Mouse (Mus musculus): ENCODE data around the gene Vkorc1. TPM values are rescaled to one million over a fixed set of nuclear protein-coding genes. Genes with fewer than 3 reads are reported as not detected.

Gene Vkorc1
- polyA plus RNA-seq, 2 experiments, result 242 to 256 TPM

DNA sequence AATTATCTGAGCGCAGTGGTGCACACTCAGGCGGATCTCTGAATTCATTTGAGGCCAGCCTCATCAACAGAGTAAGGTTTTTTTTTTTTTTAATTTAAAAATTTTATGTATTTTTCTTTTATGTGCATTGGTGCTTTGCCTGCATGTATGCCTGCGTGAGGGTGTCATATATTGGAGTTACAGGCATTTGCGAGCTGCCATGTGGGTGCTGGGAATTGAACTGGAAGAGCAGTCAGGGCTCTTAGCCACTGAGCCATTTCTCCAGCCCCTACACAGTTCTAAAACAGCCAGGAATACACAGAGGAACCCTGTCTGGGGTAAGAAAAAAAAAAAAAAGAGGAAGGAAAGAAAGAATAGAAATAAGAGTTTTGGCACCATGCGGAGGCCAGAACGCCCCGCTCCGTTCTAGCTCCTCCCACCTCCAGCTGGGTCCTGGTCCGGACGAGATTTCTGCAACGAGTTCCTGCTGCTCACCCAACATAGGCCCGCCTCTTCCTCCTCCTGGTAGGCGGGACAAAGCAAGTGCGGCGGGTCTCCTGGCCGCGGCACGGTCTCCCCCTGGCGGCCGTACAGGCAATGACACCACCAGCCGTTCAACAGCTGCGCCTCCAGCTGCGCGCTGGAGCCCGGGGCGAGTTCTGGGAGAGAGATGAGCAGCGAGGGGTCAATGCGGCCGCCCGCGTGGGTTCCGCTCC lies 39.8 kb upstream of the Vkorc1 start:
- 0 out of 2 replicates have a peak, but pooled peaks cover 8% of the 10 kb centered on the region for H3K4me1 ChIP-seq (ENCODE audit: control insufficient read depth, insufficient read depth, low read length)
- peaks cover 3% of the 10 kb centered on the region for H3K27me3 ChIP-seq (ENCODE audit: control insufficient read depth, insufficient read depth, low read length)
- 7% methylated on average over 23 of the region's 32 CpGs for WGBS
- H3K4me2 ChIP-seq (replicated peaks; ENCODE audit: low read depth, low read length, severe bottlenecking), result peak overlapping the region; percentile 94
- H3K27ac ChIP-seq (replicated peaks; ENCODE audit: low read depth, low read length), result peak overlapping the region; percentile 79
- peak overlapping the region; percentile 76 for H3K4me3 ChIP-seq (replicated peaks; ENCODE audit: low read length)
- DNase-seq (ENCODE audit: low spot score), result peak; percentile 95
- no peaks in the 10 kb centered on the region for H3K9me3 ChIP-seq (ENCODE audit: control insufficient read depth, low read length)
- no peaks in the 10 kb centered on the region for H3K36me3 ChIP-seq (ENCODE audit: control insufficient read depth, insufficient read depth, low read length)
- 0 out of 2 replicates have a peak, but pooled peaks have one; percentile 64 for TF ChIP-seq POLR2A (IDR thresholded peaks at IDR 0.05; ENCODE audit: borderline replicate concordance, extremely low read depth, insufficient read depth, insufficient read length)
- ATAC-seq (ENCODE audit: low FRiP score, low read depth), result peak; percentile 96
- H3K9ac ChIP-seq (ENCODE audit: low read depth, low read length, severe bottlenecking), result peak overlapping the region; percentile 75

DNA sequence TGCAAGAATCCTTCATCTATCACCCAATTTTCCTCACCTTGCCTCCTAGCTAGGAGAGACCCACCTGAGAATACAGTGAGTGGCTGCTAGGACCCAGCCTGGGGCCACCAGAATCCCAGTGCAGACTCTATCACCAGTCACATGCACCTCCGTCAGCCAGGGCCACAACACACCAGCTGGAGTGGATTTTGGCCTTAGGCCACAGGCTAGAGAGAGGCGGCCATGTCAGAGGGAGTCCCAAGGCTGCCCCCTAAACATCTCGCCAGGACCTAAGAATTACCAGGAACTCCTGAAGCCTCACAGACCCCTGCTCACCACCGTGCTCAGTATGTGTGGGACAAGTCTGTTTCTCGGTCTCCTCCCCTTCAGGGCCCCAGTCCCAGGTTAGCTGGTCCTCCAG lies 38.7 kb upstream of the Vkorc1 start:
- TF ChIP-seq POLR2A (IDR thresholded peaks at IDR 0.05; ENCODE audit: borderline replicate concordance, extremely low read depth, insufficient read depth, insufficient read length), result no peak
- 83% methylated on average over 5 of the region's 5 CpGs for WGBS
- ATAC-seq (ENCODE audit: low FRiP score, low read depth) (no peak), DNase-seq (ENCODE audit: low spot score) (no peak)
- H3K36me3 ChIP-seq (ENCODE audit: control insufficient read depth, insufficient read depth, low read length), result no peaks in the 10 kb centered on the region
- H3K9ac ChIP-seq (ENCODE audit: low read depth, low read length, severe bottlenecking), result no peak overlapping the region
- H3K4me2 ChIP-seq (replicated peaks; ENCODE audit: low read depth, low read length, severe bottlenecking), result no peak overlapping the region
- no peak overlapping the region for H3K4me3 ChIP-seq (replicated peaks; ENCODE audit: low read length)
- H3K27ac ChIP-seq (replicated peaks; ENCODE audit: low read depth, low read length), result no peak overlapping the region
- no peaks in the 10 kb centered on the region for H3K9me3 ChIP-seq (ENCODE audit: control insufficient read depth, low read length)
- peaks cover 15% of the 10 kb centered on the region for H3K4me1 ChIP-seq (ENCODE audit: control insufficient read depth, insufficient read depth, low read length)
- peaks cover 8% of the 10 kb centered on the region for H3K27me3 ChIP-seq (ENCODE audit: control insufficient read depth, insufficient read depth, low read length)

DNA sequence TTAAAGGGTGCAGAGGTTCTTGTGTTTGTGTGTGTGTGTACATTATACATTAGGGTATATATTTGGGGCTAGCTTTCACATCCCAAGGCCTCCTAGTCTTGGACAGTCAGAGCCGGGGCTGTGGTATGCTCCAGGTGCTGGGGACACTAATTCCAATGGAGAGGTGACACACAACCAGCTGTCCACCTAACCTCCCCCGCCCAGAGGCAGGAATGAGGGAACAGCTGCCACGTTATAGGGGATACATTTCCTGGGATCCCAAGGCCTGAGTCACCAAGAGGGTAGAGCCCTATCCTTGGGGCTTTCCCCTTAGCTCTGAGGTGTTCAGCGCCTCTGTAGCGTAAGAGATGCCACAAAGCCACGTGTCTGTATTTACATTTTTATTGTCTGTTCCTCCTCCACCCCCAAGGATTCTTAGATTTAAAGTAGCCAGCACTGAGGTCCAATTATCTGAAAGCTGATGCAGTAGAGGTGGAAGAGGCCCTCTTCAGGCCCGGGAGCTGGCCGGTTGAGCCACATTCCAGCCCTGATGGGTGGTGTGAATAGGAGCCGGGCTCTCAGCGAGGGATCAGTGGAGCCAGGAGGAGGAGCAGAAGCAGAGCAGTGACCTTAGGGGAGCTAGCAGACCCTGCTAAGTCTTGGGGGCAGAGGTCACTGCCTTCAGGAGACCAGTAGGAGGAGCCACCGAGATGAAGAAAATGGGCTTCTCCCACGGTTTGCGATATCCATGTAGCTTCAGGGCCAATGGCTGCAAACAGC lies 37.0 kb upstream of the Vkorc1 start:
- no peak for ATAC-seq (ENCODE audit: low FRiP score, low read depth)
- DNase-seq (ENCODE audit: low spot score), result no peak
- TF ChIP-seq POLR2A (IDR thresholded peaks at IDR 0.05; ENCODE audit: borderline replicate concordance, extremely low read depth, insufficient read depth, insufficient read length), result no peak
- no peaks in the 10 kb centered on the region for H3K9me3 ChIP-seq (ENCODE audit: control insufficient read depth, low read length)
- H3K4me3 ChIP-seq (replicated peaks; ENCODE audit: low read length), result no peak overlapping the region
- no peaks in the 10 kb centered on the region for H3K36me3 ChIP-seq (ENCODE audit: control insufficient read depth, insufficient read depth, low read length)
- H3K4me1 ChIP-seq (ENCODE audit: control insufficient read depth, insufficient read depth, low read length), result peaks cover 18% of the 10 kb centered on the region
- H3K27me3 ChIP-seq (ENCODE audit: control insufficient read depth, insufficient read depth, low read length), result peaks cover 12% of the 10 kb centered on the region
- no peak overlapping the region for H3K4me2 ChIP-seq (replicated peaks; ENCODE audit: low read depth, low read length, severe bottlenecking)
- 20% methylated on average over 13 of the region's 13 CpGs for WGBS
- no peak overlapping the region for H3K27ac ChIP-seq (replicated peaks; ENCODE audit: low read depth, low read length)
- H3K9ac ChIP-seq (ENCODE audit: low read depth, low read length, severe bottlenecking), result no peak overlapping the region

DNA sequence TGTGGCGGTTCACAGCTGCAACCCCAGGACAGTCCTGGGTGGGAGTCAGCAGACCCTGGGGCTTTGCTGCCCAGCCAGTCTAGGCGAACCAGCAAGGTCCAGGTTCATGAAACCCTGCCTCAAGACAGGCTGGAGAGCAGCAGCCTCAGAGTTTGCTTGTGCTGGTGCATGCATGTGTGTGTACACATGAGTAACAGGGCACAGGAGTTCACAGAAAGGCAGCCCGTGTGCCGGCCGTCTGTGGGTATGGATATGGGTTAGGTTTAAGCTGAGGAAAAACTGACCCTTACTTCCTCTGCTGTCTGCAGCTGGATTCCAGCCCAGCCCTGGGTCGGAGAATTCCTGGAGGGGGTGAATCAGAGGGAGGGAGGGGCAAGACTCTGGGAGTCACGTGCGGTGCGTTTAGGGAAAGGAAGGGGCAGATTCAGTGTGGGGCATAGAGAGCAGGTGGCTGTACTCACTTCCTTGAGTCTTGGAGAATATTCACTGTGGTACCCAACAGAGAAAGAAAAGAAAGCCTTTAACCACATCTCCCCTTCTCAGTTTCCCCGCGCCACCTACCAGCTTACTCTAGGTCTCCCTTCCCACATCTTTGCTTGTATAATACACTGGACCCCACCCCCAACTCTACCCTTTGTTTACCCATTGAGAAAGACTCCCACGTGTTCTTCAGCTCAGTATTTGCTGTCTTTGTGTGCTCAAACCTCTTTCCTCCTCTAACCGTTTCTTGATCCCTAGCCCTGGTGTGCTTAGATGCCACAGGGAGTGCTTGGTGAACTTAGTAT lies 36.1 kb upstream of the Vkorc1 start:
- H3K4me1 ChIP-seq (ENCODE audit: control insufficient read depth, insufficient read depth, low read length), result peaks cover 17% of the 10 kb centered on the region
- H3K27ac ChIP-seq (replicated peaks; ENCODE audit: low read depth, low read length), result no peak overlapping the region
- 46% methylated on average over 13 of the region's 13 CpGs for WGBS
- H3K9ac ChIP-seq (ENCODE audit: low read depth, low read length, severe bottlenecking), result no peak overlapping the region
- H3K4me3 ChIP-seq (replicated peaks; ENCODE audit: low read length), result no peak overlapping the region
- no peaks in the 10 kb centered on the region for H3K9me3 ChIP-seq (ENCODE audit: control insufficient read depth, low read length)
- H3K4me2 ChIP-seq (replicated peaks; ENCODE audit: low read depth, low read length, severe bottlenecking), result no peak overlapping the region
- DNase-seq (ENCODE audit: low spot score) (no peak), ATAC-seq (ENCODE audit: low FRiP score, low read depth) (no peak)
- TF ChIP-seq POLR2A (IDR thresholded peaks at IDR 0.05; ENCODE audit: borderline replicate concordance, extremely low read depth, insufficient read depth, insufficient read length), result no peak
- H3K27me3 ChIP-seq (ENCODE audit: control insufficient read depth, insufficient read depth, low read length), result peaks cover 12% of the 10 kb centered on the region
- H3K36me3 ChIP-seq (ENCODE audit: control insufficient read depth, insufficient read depth, low read length), result peaks cover 4% of the 10 kb centered on the region

DNA sequence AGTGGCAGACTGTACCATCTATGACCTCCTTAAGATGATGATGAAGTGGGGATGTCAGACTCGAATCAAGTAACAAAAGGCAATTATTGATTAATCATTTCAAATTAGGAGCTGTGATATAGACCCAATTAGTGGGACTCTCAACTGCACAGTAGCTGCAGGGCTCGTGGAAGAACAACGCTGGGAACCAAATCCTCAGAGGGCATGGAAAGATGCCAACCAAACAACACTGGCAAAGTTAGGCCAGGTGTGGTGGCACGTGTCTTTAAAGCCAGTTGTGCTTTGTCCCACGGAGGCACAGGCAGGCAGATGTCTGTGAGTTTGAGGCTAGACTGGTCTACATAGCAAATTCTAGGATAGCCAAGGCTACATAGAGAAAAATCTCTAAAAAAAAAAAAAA lies 35.2 kb upstream of the Vkorc1 start:
- TF ChIP-seq POLR2A (IDR thresholded peaks at IDR 0.05; ENCODE audit: borderline replicate concordance, extremely low read depth, insufficient read depth, insufficient read length), result no peak
- H3K9me3 ChIP-seq (ENCODE audit: control insufficient read depth, low read length), result no peaks in the 10 kb centered on the region
- no peak overlapping the region for H3K4me3 ChIP-seq (replicated peaks; ENCODE audit: low read length)
- peaks cover 14% of the 10 kb centered on the region for H3K4me1 ChIP-seq (ENCODE audit: control insufficient read depth, insufficient read depth, low read length)
- H3K36me3 ChIP-seq (ENCODE audit: control insufficient read depth, insufficient read depth, low read length), result peaks cover 10% of the 10 kb centered on the region
- ATAC-seq (ENCODE audit: low FRiP score, low read depth) (no peak), DNase-seq (ENCODE audit: low spot score) (no peak)
- no peak overlapping the region for H3K9ac ChIP-seq (ENCODE audit: low read depth, low read length, severe bottlenecking)
- H3K27me3 ChIP-seq (ENCODE audit: control insufficient read depth, insufficient read depth, low read length), result peaks cover 12% of the 10 kb centered on the region
- no peak overlapping the region for H3K27ac ChIP-seq (replicated peaks; ENCODE audit: low read depth, low read length)
- no peak overlapping the region for H3K4me2 ChIP-seq (replicated peaks; ENCODE audit: low read depth, low read length, severe bottlenecking)
- 72% methylated on average over 5 of the region's 5 CpGs for WGBS

All from limb, embryonic 14.5 days (tissue).